In genomic region chr16:4469599-4470352, GRCm38 (mm10) we compare ENCODE assay signal across 9 mouse cellular contexts. TPM values are rescaled to one million over a fixed set of nuclear protein-coding genes. Genes with fewer than 3 reads are reported as not detected.
A peak's percentile ranks its signal among the peaks of the same experiment; 100 is the strongest.
DNase-seq lines count a peak whose midpoint lies in the region; ATAC-seq and TF ChIP-seq lines count a peak whose summit lies in the region.
"Had no signal": no experiment of that assay in that cellular context is flagged by ENCODE, and none has a peak within 500 bp of the region (broad histone marks: within the 10 kb centered on the region; RNA-seq: fewer than 3 reads in every experiment).

No protein-coding gene starts in this region.

- WGBS in heart, adult 2 months = 44% methylated on average over 10 of the region's 10 CpGs
- WGBS in stomach, embryonic 16.5 days = 51% methylated on average over 10 of the region's 10 CpGs

- TF ChIP-seq CTCF in heart, adult 2 months (IDR thresholded peaks at IDR 0.05) = peak; percentile 59
- peak; percentile 21; the same call in 1 of the 2 replicates for TF ChIP-seq CTCF in testis, adult 2 months (IDR thresholded peaks at IDR 0.05; ENCODE audit: control insufficient read depth, insufficient read depth, insufficient replicate concordance, low read depth, low read length)

- TF ChIP-seq POLR2A in heart, adult 2 months (IDR thresholded peaks at IDR 0.05; ENCODE audit: insufficient read depth, low read depth, low read length) = no peak
- no peak for TF ChIP-seq POLR2A in testis, adult 2 months (IDR thresholded peaks at IDR 0.05; ENCODE audit: control insufficient read depth, low read depth, low read length)

- intact Hi-C loops in heart, adult 2 months (cut with DNase I) = no loop called here

- no peak overlapping the region for H3K4me3 ChIP-seq in heart, adult 2 months
- H3K4me3 ChIP-seq in testis, adult 2 months (ENCODE audit: control insufficient read depth, low read depth, low read length) = no peak overlapping the region
- H3K4me3 ChIP-seq in stomach, embryonic 16.5 days (replicated peaks; ENCODE audit: low read length) = no peak overlapping the region
- H3K4me3 ChIP-seq: midbrain, embryonic 12.5 days had no signal

- no peaks in the 10 kb centered on the region for H3K79me2 ChIP-seq in heart, adult 2 months (replicated peaks; ENCODE audit: control insufficient read depth, insufficient read depth, low read length)

- H3K27ac ChIP-seq in heart, adult 2 months = no peak overlapping the region
- H3K27ac ChIP-seq in testis, adult 2 months (ENCODE audit: control insufficient read depth, insufficient read depth, low read depth, low read length) = no peak overlapping the region
- peak overlapping the region; percentile 58 for H3K27ac ChIP-seq in stomach, embryonic 16.5 days (ENCODE audit: low read length)
- H3K27ac ChIP-seq: midbrain, embryonic 12.5 days had no signal

- H3K9ac ChIP-seq in heart, adult 2 months (ENCODE audit: low read depth, low read length) = no peak overlapping the region
- no peak overlapping the region for H3K9ac ChIP-seq in stomach, embryonic 16.5 days (ENCODE audit: low read length)
- H3K9ac ChIP-seq: midbrain, embryonic 12.5 days had no signal

- no peak for TF ChIP-seq EP300 in heart, adult 2 months (IDR thresholded peaks at IDR 0.05; ENCODE audit: insufficient read depth, low read depth, low read length)

- no peaks in the 10 kb centered on the region; the same call in 1 of the 2 replicates for H3K4me1 ChIP-seq in heart, adult 2 months (ENCODE audit: control insufficient read depth, insufficient read depth, low read length)
- H3K4me1 ChIP-seq in testis, adult 2 months (ENCODE audit: control insufficient read depth, insufficient read depth, low read length) = no peaks in the 10 kb centered on the region; the same call in 1 of the 2 replicates
- H3K4me1 ChIP-seq in stomach, embryonic 16.5 days (ENCODE audit: control insufficient read depth, insufficient read depth, low read length) = peaks cover 9% of the 10 kb centered on the region; the same call in 1 of the 2 replicates

- peak; percentile 60 for ATAC-seq in granulocyte monocyte progenitor cell, adult 5-6 weeks (replicated peaks; ENCODE audit: poor library complexity, severe bottlenecking)
- ATAC-seq in stomach, embryonic 16.5 days (ENCODE audit: insufficient read depth, low FRiP score) = peak; percentile 61

- no peaks in the 10 kb centered on the region for H3K36me3 ChIP-seq in heart, adult 2 months (ENCODE audit: control insufficient read depth, insufficient read depth, low read length)
- H3K36me3 ChIP-seq in testis, adult 2 months (ENCODE audit: control insufficient read depth, insufficient read depth, low read length) = no peaks in the 10 kb centered on the region
- no peaks in the 10 kb centered on the region for H3K36me3 ChIP-seq in stomach, embryonic 16.5 days (ENCODE audit: control insufficient read depth, insufficient read depth, low read length)
- H3K36me3 ChIP-seq: midbrain, embryonic 12.5 days had no signal

- H3K4me2 ChIP-seq in stomach, embryonic 16.5 days (ENCODE audit: low read depth, low read length) = no peak overlapping the region
- H3K4me2 ChIP-seq: midbrain, embryonic 12.5 days had no signal

- no peaks in the 10 kb centered on the region for H3K9me3 ChIP-seq in stomach, embryonic 16.5 days (replicated peaks; ENCODE audit: control insufficient read depth, low read length)
- H3K9me3 ChIP-seq: midbrain, embryonic 12.5 days had no signal

- DNase-seq in heart, adult 2 months = no peak
- no peak for DNase-seq in heart, postnatal 4 days
- no peak for DNase-seq in testis, postnatal 14 days (ENCODE audit: low spot score)
- no peak for DNase-seq in thymus, postnatal 4 days
- no peak for DNase-seq in cerebellum, postnatal 14 days

- H3K27me3 ChIP-seq in heart, adult 2 months (ENCODE audit: control insufficient read depth, insufficient read depth, low read length) = no peaks in the 10 kb centered on the region
- H3K27me3 ChIP-seq in testis, adult 2 months (ENCODE audit: control insufficient read depth, insufficient read depth, low read length) = no peaks in the 10 kb centered on the region
- H3K27me3 ChIP-seq in stomach, embryonic 16.5 days (ENCODE audit: control insufficient read depth, insufficient read depth, low read length) = no peaks in the 10 kb centered on the region
- H3K27me3 ChIP-seq: midbrain, embryonic 12.5 days had no signal

RNA-seq across cellular contexts. Expression of gene Adcy9, which starts 49.5 kb away (rescaled TPM):
- 10 to 100 TPM; 22.6 to 26.3 TPM for total RNA-seq in heart, adult 2 months (2021)
- polyA plus RNA-seq in heart, adult 2 months (2012; rRNA removed) = 11.1 and 17.4 TPM in 2 replicates
- 10 to 100 TPM; 15.2 to 18.0 TPM for total RNA-seq in heart, postnatal 4 days (2021)
- 3.3 and 3.4 TPM in 2 replicates for polyA plus RNA-seq in testis, adult 2 months (2012; rRNA removed)
- total RNA-seq in granulocyte monocyte progenitor cell, adult 5-6 weeks (2014; fragmentation: Nextera tagmentation) = 1.5 and 2.9 TPM in 2 replicates
- 2.5 and 4.7 TPM in 2 replicates for total RNA-seq in granulocyte monocyte progenitor cell, adult 5-6 weeks (2017)
- 1.3 and 1.5 TPM in 2 replicates for polyA plus RNA-seq in stomach, embryonic 16.5 days (2015; fragmentation: Nextera tagmentation; extraction: Ambion mirVana)
